In the genomic region with DNA sequence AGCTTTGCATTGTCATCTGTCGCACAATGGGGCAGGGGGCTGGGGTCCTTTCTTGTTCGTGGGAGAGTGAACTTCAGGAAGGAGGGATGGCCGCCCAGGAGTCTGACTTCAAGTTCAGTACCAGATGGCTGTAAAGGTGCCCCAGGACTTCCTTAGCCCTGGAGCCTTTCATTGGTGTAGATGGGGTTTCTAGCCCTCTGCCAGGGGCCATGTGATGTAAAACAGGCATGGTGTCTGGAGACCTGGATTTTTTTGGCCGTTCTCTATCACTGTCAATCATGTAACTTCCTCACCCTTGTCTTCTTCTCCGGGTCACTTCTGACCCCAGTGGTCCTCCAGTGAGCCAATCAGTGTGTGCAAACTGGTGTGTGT, we compare ENCODE assay signal across 13 mouse cellular contexts. TPM values are rescaled to one million over a fixed set of nuclear protein-coding genes. Genes with fewer than 3 reads are reported as not detected.
DNase-seq lines count a peak whose midpoint lies in the region; ATAC-seq and TF ChIP-seq lines count a peak whose summit lies in the region.
"Had no signal": no experiment of that assay in that cellular context is flagged by ENCODE, and none has a peak within 500 bp of the region (broad histone marks: within the 10 kb centered on the region; RNA-seq: fewer than 3 reads in every experiment).

No protein-coding gene starts in this region.

- no peak overlapping the region for H3K4me2 ChIP-seq in heart, embryonic 16.5 days (ENCODE audit: low read depth, low read length)
- H3K4me2 ChIP-seq in liver, embryonic 12.5 days = peak overlapping the region; percentile 13
- H3K4me2 ChIP-seq in neural tube, embryonic 15.5 days = no peak overlapping the region
- H3K4me2 ChIP-seq: embryonic facial prominence, embryonic 13.5 days; hindbrain, embryonic 12.5 days had no signal

- H3K27ac ChIP-seq in heart, embryonic 16.5 days (ENCODE audit: low read length) = peak overlapping the region; percentile 78
- H3K27ac ChIP-seq in embryonic facial prominence, embryonic 10.5 days (replicated peaks) = peak overlapping the region; percentile 55; the same call in 1 of the 2 replicates
- H3K27ac ChIP-seq in liver, embryonic 12.5 days = peak overlapping the region; percentile 30; the same call in 1 of the 2 replicates
- no peak overlapping the region for H3K27ac ChIP-seq in neural tube, embryonic 15.5 days (replicated peaks)
- H3K27ac ChIP-seq: embryonic facial prominence, embryonic 13.5 days; hindbrain, embryonic 12.5 days had no signal

- no peaks in the 10 kb centered on the region for H3K9me3 ChIP-seq in heart, embryonic 16.5 days (replicated peaks; ENCODE audit: control insufficient read depth, low read length)
- no peaks in the 10 kb centered on the region for H3K9me3 ChIP-seq in embryonic facial prominence, embryonic 10.5 days
- H3K9me3 ChIP-seq in liver, embryonic 12.5 days (replicated peaks) = no peaks in the 10 kb centered on the region
- H3K9me3 ChIP-seq in neural tube, embryonic 15.5 days (replicated peaks) = no peaks in the 10 kb centered on the region
- H3K9me3 ChIP-seq: embryonic facial prominence, embryonic 13.5 days; hindbrain, embryonic 12.5 days had no signal

- no peak for TF ChIP-seq CTCF in lung, adult 2 months (IDR thresholded peaks at IDR 0.05; ENCODE audit: insufficient read depth, low read length)

- DNase-seq in heart, adult 9 months (ENCODE audit: low spot score in 2 of 2) = no peak
- DNase-seq in lung, adult 2 months = no peak
- no peak for DNase-seq in lung, postnatal 36 days
- no peak for DNase-seq in embryonic facial prominence, embryonic 10.5 days (ENCODE audit: low spot score)
- DNase-seq: cerebellum, adult 11 months; midbrain, embryonic 14.5 days; right cerebral cortex, postnatal 25 days; thymus, postnatal 14 days had no signal

- no peak overlapping the region for H3K9ac ChIP-seq in heart, embryonic 16.5 days (ENCODE audit: low read length)
- no peak overlapping the region for H3K9ac ChIP-seq in liver, embryonic 12.5 days
- H3K9ac ChIP-seq in neural tube, embryonic 15.5 days (replicated peaks) = no peak overlapping the region
- H3K9ac ChIP-seq: embryonic facial prominence, embryonic 13.5 days; hindbrain, embryonic 12.5 days had no signal

- H3K27me3 ChIP-seq in heart, embryonic 16.5 days (ENCODE audit: control insufficient read depth, insufficient read depth, low read length) = peaks cover 5% of the 10 kb centered on the region
- 0 out of 2 replicates have a peak, but pooled peaks cover 7% of the 10 kb centered on the region for H3K27me3 ChIP-seq in embryonic facial prominence, embryonic 10.5 days (replicated peaks; ENCODE audit: low read depth, poor library complexity, severe bottlenecking)
- H3K27me3 ChIP-seq in liver, embryonic 12.5 days (replicated peaks) = no peaks in the 10 kb centered on the region
- no peaks in the 10 kb centered on the region for H3K27me3 ChIP-seq in neural tube, embryonic 15.5 days (replicated peaks)
- H3K27me3 ChIP-seq: hindbrain, embryonic 12.5 days had no signal

- H3K36me3 ChIP-seq in heart, embryonic 16.5 days (ENCODE audit: control insufficient read depth, insufficient read depth) = no peaks in the 10 kb centered on the region
- no peaks in the 10 kb centered on the region for H3K36me3 ChIP-seq in embryonic facial prominence, embryonic 10.5 days (replicated peaks)
- H3K36me3 ChIP-seq in liver, embryonic 12.5 days = no peaks in the 10 kb centered on the region
- no peaks in the 10 kb centered on the region for H3K36me3 ChIP-seq in neural tube, embryonic 15.5 days
- H3K36me3 ChIP-seq: embryonic facial prominence, embryonic 13.5 days; hindbrain, embryonic 12.5 days had no signal

- peak; percentile 17; the same call in 1 of the 2 replicates for TF ChIP-seq POLR2A in lung, adult 2 months (IDR thresholded peaks at IDR 0.05; ENCODE audit: borderline replicate concordance, extremely low read depth, low read depth, low read length)

- no peak overlapping the region for H3K4me3 ChIP-seq in heart, embryonic 16.5 days (ENCODE audit: low read length)
- no peak overlapping the region for H3K4me3 ChIP-seq in lung, adult 2 months (replicated peaks; ENCODE audit: extremely low read depth, low read depth, low read length)
- no peak overlapping the region for H3K4me3 ChIP-seq in embryonic facial prominence, embryonic 10.5 days
- no peak overlapping the region for H3K4me3 ChIP-seq in liver, embryonic 12.5 days
- H3K4me3 ChIP-seq in neural tube, embryonic 15.5 days (replicated peaks) = no peak overlapping the region
- H3K4me3 ChIP-seq: embryonic facial prominence, embryonic 13.5 days; hindbrain, embryonic 12.5 days had no signal

- peaks cover 3% of the 10 kb centered on the region; the same call in 1 of the 2 replicates for H3K4me1 ChIP-seq in heart, embryonic 16.5 days (ENCODE audit: control insufficient read depth, insufficient read depth, low read length)
- peaks cover 21% of the 10 kb centered on the region for H3K4me1 ChIP-seq in lung, adult 2 months (ENCODE audit: control insufficient read depth, insufficient read depth, low read length)
- peaks cover 29% of the 10 kb centered on the region for H3K4me1 ChIP-seq in embryonic facial prominence, embryonic 10.5 days
- H3K4me1 ChIP-seq in liver, embryonic 12.5 days = 0 out of 2 replicates have a peak, but pooled peaks cover 18% of the 10 kb centered on the region
- no peaks in the 10 kb centered on the region for H3K4me1 ChIP-seq in neural tube, embryonic 15.5 days
- H3K4me1 ChIP-seq: embryonic facial prominence, embryonic 13.5 days had no signal

- 50% methylated on average over 5 of the region's 5 CpGs for WGBS in heart, embryonic 16.5 days
- 44% methylated on average over 5 of the region's 5 CpGs for WGBS in lung, adult 2 months
- 70% methylated on average over 5 of the region's 5 CpGs for WGBS in embryonic facial prominence, embryonic 10.5 days
- WGBS in liver, embryonic 12.5 days (ENCODE audit: insufficient replicate concordance) = 28% methylated on average over 5 of the region's 5 CpGs
- WGBS in neural tube, embryonic 15.5 days = 62% methylated on average over 5 of the region's 5 CpGs

- ATAC-seq in heart, embryonic 16.5 days (replicated peaks; ENCODE audit: extremely low read depth, insufficient read depth, low FRiP score) = 0 out of 2 replicates have a peak, but pooled peaks have one; percentile 18
- ATAC-seq in liver, embryonic 12.5 days = 0 out of 2 replicates have a peak, but pooled peaks have one; percentile 8
- no peak for ATAC-seq in neural tube, embryonic 15.5 days (ENCODE audit: low FRiP score)

RNA-seq across cellular contexts. Expression of a gene that starts 20.6 kb away (rescaled TPM):
- 67.2 and 69.3 TPM in 2 replicates for polyA plus RNA-seq in heart, embryonic 16.5 days (2015; fragmentation: Nextera tagmentation; extraction: Ambion mirVana)
- 37.4 and 40.0 TPM in 2 replicates for polyA plus RNA-seq in lung, adult 2 months (2012; rRNA removed)
- 73.7 and 80.0 TPM in 2 replicates for polyA plus RNA-seq in embryonic facial prominence, embryonic 10.5 days (2016; fragmentation: Nextera tagmentation; extraction: Ambion mirVana)
- polyA plus RNA-seq in liver, embryonic 12.5 days (2016; fragmentation: Nextera tagmentation; extraction: Ambion mirVana) = 33.9 and 35.3 TPM in 2 replicates
- polyA plus RNA-seq in neural tube, embryonic 15.5 days (2015; fragmentation: Nextera tagmentation; extraction: Ambion mirVana) = 61.7 and 68.9 TPM in 2 replicates

RNA-seq across cellular contexts. Expression of a gene that starts 49.7 kb away (rescaled TPM):
- 32.3 and 33.3 TPM in 2 replicates for polyA plus RNA-seq in heart, embryonic 16.5 days (2015; fragmentation: Nextera tagmentation; extraction: Ambion mirVana)
- polyA plus RNA-seq in lung, adult 2 months (2012; rRNA removed) = 159 and 211 TPM in 2 replicates
- polyA plus RNA-seq in embryonic facial prominence, embryonic 10.5 days (2016; fragmentation: Nextera tagmentation; extraction: Ambion mirVana) = 10.8 and 12.5 TPM in 2 replicates
- 2.5 and 3.1 TPM in 2 replicates for polyA plus RNA-seq in liver, embryonic 12.5 days (2016; fragmentation: Nextera tagmentation; extraction: Ambion mirVana)
- polyA plus RNA-seq in neural tube, embryonic 15.5 days (2015; fragmentation: Nextera tagmentation; extraction: Ambion mirVana) = 20.4 and 20.5 TPM in 2 replicates
